Mouse (Mus musculus) Patski (cell line): ENCODE measurements around the gene Impdh1. TPM values are rescaled to one million over a fixed set of nuclear protein-coding genes. Genes with fewer than 3 reads are reported as not detected.

Experiments used
- ATAC-seq: fragments of 100-300 bp; one replicate; pipeline ENCODE4 v1.8.0; 2021
- CTCF ChIA-PET: fragments of 350-600 bp; sonication (Branson Sonifier 250); formaldehyde crosslinking; loops from one replicate; lab custom pipeline; 2022; ENCODE audit warnings: inconsistent platforms; lab: Charles Lee
- POLR2A ChIA-PET: fragments of 350-600 bp; sonication (Branson Sonifier 250); formaldehyde crosslinking; loops from one replicate; lab custom pipeline; 2022; ENCODE audit warnings: antibody characterized with exemption, inconsistent platforms; lab: Charles Lee
- DNase-seq: peaks from one replicate; pipeline ENCODE4 v3.0.0-alpha.2; 2011; ENCODE audit warnings: low read depth, low spot score
- H3K27me3 ChIP-seq: fragments of 371-371 bp; one replicate; pipeline ENCODE4 v1.5.1; 2021
- CTCF ChIP-seq: fragments of 100-300 bp; IDR thresholded peaks from one replicate; pipeline ENCODE4 v1.5.1; 2021
- in situ Hi-C: fragments of 300-500 bp; cut with MboI; formaldehyde crosslinking; loops from 3 replicates; pipeline ENCODE4 v1.11.1; 2018; ENCODE audit warnings: low pct_unique_long_range_greater_than_20kb, mixed read lengths
- polyA plus RNA-seq: library from polyadenylated mRNA; unstranded; gene quantifications from one replicate; pipeline ENCODE4 v1.2.3, GENCODE M21; 2021

Gene Impdh1
- polyA plus RNA-seq, 1 experiment from 2014 or later, result 28.2 TPM

GRCm38 (mm10) chr6:29203861-29204585, 12.1 kb downstream of the Impdh1 start:
- TF ChIP-seq CTCF, result no peak
- ChIA-PET CTCF (interaction anchor here (0.9 to 3.6 kb wide), 6 partner anchors 24 to 75 kb away, joined by 3 to 22 read pairs (median 4); partner anchors contain the start of genes Fam71f2 and Rbm28), POLR2A (no interaction called here)
- in situ Hi-C loops, result loop anchor here (5.0 kb wide), 1 partner anchor 37 kb away; the partner anchor contains the start of gene Rbm28
- H3K27me3 ChIP-seq, result no peaks in the 10 kb centered on the region
- no peak for ATAC-seq
- no peak for DNase-seq

GRCm38 (mm10) chr6:29203096-29203495, 13.1 kb downstream of the Impdh1 start:
- no peak for DNase-seq
- CTCF ChIA-PET, result interaction anchor here (1.7 to 3.6 kb wide), 2 partner anchors 35 to 38 kb away, joined by 4 to 22 read pairs; no protein-coding TSS in a partner anchor
- no peak for TF ChIP-seq CTCF
- no peak for ATAC-seq
- no peaks in the 10 kb centered on the region for H3K27me3 ChIP-seq
- in situ Hi-C loops, result loop anchor here (5.0 kb wide), 1 partner anchor 36 kb away; the partner anchor contains the start of gene Rbm28
- POLR2A ChIA-PET, result no interaction called here

- CTCF ChIA-PET, result interaction anchor here (0.9 kb wide), 2 partner anchors 31 to 35 kb away, joined by 3 to 4 read pairs; no protein-coding TSS in a partner anchor
- DNase-seq, result no peak
- no peak for TF ChIP-seq CTCF
These were observed 14.2 kb downstream of the Impdh1 start for GRCm38 (mm10) chr6:29201988-29202387.

GRCm38 (mm10) chr6:29201341-29201740, 14.8 kb downstream of the Impdh1 start:
- ATAC-seq (no peak), DNase-seq (no peak)
- in situ Hi-C loops, result loop anchor here (5.0 kb wide), 1 partner anchor 34 kb away; the partner anchor contains the start of gene Rbm28
- no peaks in the 10 kb centered on the region for H3K27me3 ChIP-seq
- ChIA-PET CTCF (interaction anchor here (0.9 kb wide), 1 partner anchor 30 kb away, joined by 4 read pairs; no protein-coding TSS in a partner anchor), POLR2A (interaction anchor here (0.6 kb wide), 1 partner anchor 486 kb away, joined by 4 read pairs; no protein-coding TSS in a partner anchor)
- no peak for TF ChIP-seq CTCF

More at GRCm38 (mm10) chr6:29201988-29202387, 14.2 kb downstream of the Impdh1 start:
- ATAC-seq, result no peak
- in situ Hi-C loops, result loop anchor here (5.0 kb wide), 1 partner anchor 35 kb away; the partner anchor contains the start of gene Rbm28
- no peaks in the 10 kb centered on the region for H3K27me3 ChIP-seq
- POLR2A ChIA-PET, result no interaction called here

GRCm38 (mm10) chr6:29200496-29200895, 15.7 kb downstream of the Impdh1 start:
- ATAC-seq (no peak), DNase-seq (no peak)
- TF ChIP-seq CTCF, result no peak
- ChIA-PET CTCF (interaction anchor here (0.7 to 0.8 kb wide), 2 partner anchors 28 to 29 kb away, joined by 4 read pairs; no protein-coding TSS in a partner anchor), POLR2A (no interaction called here)
- in situ Hi-C loops, result loop anchor here (5.0 kb wide), 1 partner anchor 33 kb away; the partner anchor contains the start of gene Rbm28
- no peaks in the 10 kb centered on the region for H3K27me3 ChIP-seq

- no peak for DNase-seq
- in situ Hi-C loops, result no loop called here
- ChIA-PET POLR2A (no interaction called here), CTCF (interaction anchor here (0.8 to 1.5 kb wide), 2 partner anchors 26 to 41 kb away, joined by 4 read pairs; no protein-coding TSS in a partner anchor)
- no peak for TF ChIP-seq CTCF
- no peak for ATAC-seq
- H3K27me3 ChIP-seq, result no peaks in the 10 kb centered on the region
These were observed 16.8 kb downstream of the Impdh1 start for GRCm38 (mm10) chr6:29199223-29199855.

- no peaks in the 10 kb centered on the region for H3K27me3 ChIP-seq
- ATAC-seq, result peak; percentile 14
- CTCF ChIA-PET, result interaction anchor here (0.6 to 4.2 kb wide), 9 partner anchors 17 to 51 kb away, joined by 3 to 25 read pairs (median 4); partner anchors contain the start of gene Rbm28
- DNase-seq, result peak; percentile 49
- no peak for TF ChIP-seq CTCF
- in situ Hi-C loops, result no loop called here
- POLR2A ChIA-PET, result interaction anchor here (0.6 to 1.4 kb wide), 2 partner anchors 34 to 403 kb away, joined by 3 to 4 read pairs; partner anchors contain the start of gene Rbm28
These were observed 17.6 kb downstream of the Impdh1 start for GRCm38 (mm10) chr6:29198309-29199222.

- ChIA-PET POLR2A (interaction anchor here (0.5 to 0.8 kb wide), 2 partner anchors 300 to 692 kb away, joined by 3 read pairs; no protein-coding TSS in a partner anchor), CTCF (interaction anchor here (1.0 to 4.2 kb wide), 5 partner anchors 21 to 31 kb away, joined by 3 to 25 read pairs (median 5); partner anchors contain the start of gene Rbm28)
- DNase-seq (peak; percentile 96), ATAC-seq (peak; percentile 93)
- no peaks in the 10 kb centered on the region for H3K27me3 ChIP-seq
- in situ Hi-C loops, result no loop called here
- no peak for TF ChIP-seq CTCF
These were observed 20.1 kb downstream of the Impdh1 start for GRCm38 (mm10) chr6:29195846-29196698.
